Mouse (Mus musculus): ENCODE measurements at regions not wholly inside any gene's neighbourhood (a gene's known extent, or its start where the extent isn't known, plus 50 kb on each side); places are given as distances from the start of the nearest gene placed in this dataset.

- WGBS (ENCODE audit: insufficient replicate concordance), result 67% methylated on average over 6 of the region's 6 CpGs
- H3K4me3 ChIP-seq (replicated peaks), result no peak overlapping the region
- H3K4me1 ChIP-seq (replicated peaks), result peaks cover 3% of the 10 kb centered on the region; the same call in 1 of the 2 replicates
- no peak for ATAC-seq (ENCODE audit: low read depth)
- no peaks in the 10 kb centered on the region for H3K27me3 ChIP-seq
- H3K4me2 ChIP-seq, result no peak overlapping the region
- H3K9me3 ChIP-seq (replicated peaks), result no peaks in the 10 kb centered on the region
- no peaks in the 10 kb centered on the region for H3K36me3 ChIP-seq
- H3K9ac ChIP-seq, result no peak overlapping the region
- no peak for DNase-seq
- H3K27ac ChIP-seq, result no peak overlapping the region
Observed at GRCm38 (mm10) chr8:10760231-10760630, 248.0 kb downstream of the Irs2 start.

- no peak for ATAC-seq (ENCODE audit: low read depth)
- WGBS (ENCODE audit: insufficient replicate concordance), result 67% methylated on average over 4 of the region's 4 CpGs
- DNase-seq, result no peak
- H3K36me3 ChIP-seq, result no peaks in the 10 kb centered on the region
- no peak overlapping the region for H3K4me2 ChIP-seq
- H3K4me3 ChIP-seq (replicated peaks), result no peak overlapping the region
- no peak overlapping the region for H3K27ac ChIP-seq
- H3K4me1 ChIP-seq (replicated peaks), result peaks cover 3% of the 10 kb centered on the region; the same call in 1 of the 2 replicates
- no peaks in the 10 kb centered on the region for H3K27me3 ChIP-seq
- H3K9me3 ChIP-seq (replicated peaks), result no peaks in the 10 kb centered on the region
- no peak overlapping the region for H3K9ac ChIP-seq
Observed at GRCm38 (mm10) chr8:10758151-10758550, 250.1 kb downstream of the Irs2 start.

- no peak overlapping the region for H3K4me2 ChIP-seq
- H3K4me1 ChIP-seq (replicated peaks), result no peaks in the 10 kb centered on the region
- 64% methylated on average over 4 of the region's 4 CpGs for WGBS (ENCODE audit: insufficient replicate concordance)
- no peak overlapping the region for H3K27ac ChIP-seq
- no peak overlapping the region for H3K9ac ChIP-seq
- H3K4me3 ChIP-seq (replicated peaks), result no peak overlapping the region
- no peaks in the 10 kb centered on the region for H3K27me3 ChIP-seq
- ATAC-seq (ENCODE audit: low read depth), result no peak
- H3K9me3 ChIP-seq (replicated peaks), result no peaks in the 10 kb centered on the region
- no peak for DNase-seq
- H3K36me3 ChIP-seq, result no peaks in the 10 kb centered on the region
Observed at GRCm38 (mm10) chr8:10754986-10755308, 253.3 kb downstream of the Irs2 start.

GRCm38 (mm10) chr8:10754232-10754985 lies 253.8 kb downstream of the Irs2 start:
- H3K36me3 ChIP-seq, result no peaks in the 10 kb centered on the region
- H3K27me3 ChIP-seq, result no peaks in the 10 kb centered on the region
- no peak overlapping the region for H3K27ac ChIP-seq
- no peaks in the 10 kb centered on the region for H3K4me1 ChIP-seq (replicated peaks)
- H3K4me2 ChIP-seq, result no peak overlapping the region
- ATAC-seq (ENCODE audit: low read depth), result no peak
- H3K9me3 ChIP-seq (replicated peaks), result no peaks in the 10 kb centered on the region
- H3K9ac ChIP-seq, result no peak overlapping the region
- 55% methylated on average over 13 of the region's 13 CpGs for WGBS (ENCODE audit: insufficient replicate concordance)
- DNase-seq, result no peak
- no peak overlapping the region for H3K4me3 ChIP-seq (replicated peaks)

- Histone ChIP-seq H3K9me3 (replicated peaks) (no peaks in the 10 kb centered on the region), H3K4me1 (replicated peaks) (no peaks in the 10 kb centered on the region), H3K36me3 (no peaks in the 10 kb centered on the region), H3K27ac (no peak overlapping the region), H3K9ac (no peak overlapping the region), H3K27me3 (no peaks in the 10 kb centered on the region), H3K4me3 (replicated peaks) (no peak overlapping the region), H3K4me2 (no peak overlapping the region)
- ATAC-seq (ENCODE audit: low read depth) (no peak), DNase-seq (no peak)
- whole genome bisulfite sequencing (ENCODE audit: insufficient replicate concordance), result 56% methylated on average over 6 of the region's 6 CpGs
Observed at GRCm38 (mm10) chr8:10753056-10753455, 255.2 kb downstream of the Irs2 start.

GRCm38 (mm10) chr8:10747150-10747549 lies 261.1 kb downstream of the Irs2 start:
- no peak for DNase-seq

GRCm38 (mm10) chr8:10743241-10743640 lies 265.0 kb downstream of the Irs2 start:
- 59% methylated on average over 6 of the region's 6 CpGs for WGBS (ENCODE audit: insufficient replicate concordance)

More at GRCm38 (mm10) chr8:10747150-10747549, 261.1 kb downstream of the Irs2 start:
- Histone ChIP-seq H3K27me3 (no peaks in the 10 kb centered on the region), H3K4me2 (no peak overlapping the region), H3K4me1 (replicated peaks) (no peaks in the 10 kb centered on the region), H3K9ac (no peak overlapping the region), H3K36me3 (no peaks in the 10 kb centered on the region), H3K27ac (no peak overlapping the region), H3K9me3 (replicated peaks) (no peaks in the 10 kb centered on the region), H3K4me3 (replicated peaks) (no peak overlapping the region)
- 57% methylated on average over 2 of the region's 2 CpGs for WGBS (ENCODE audit: insufficient replicate concordance)
- no peak for ATAC-seq (ENCODE audit: low read depth)

GRCm38 (mm10) chr8:10740837-10741236 lies 267.4 kb downstream of the Irs2 start:
- H3K27ac ChIP-seq, result no peak overlapping the region
- no peak for ATAC-seq (ENCODE audit: low read depth)
- H3K9me3 ChIP-seq (replicated peaks), result no peaks in the 10 kb centered on the region
- H3K4me1 ChIP-seq (replicated peaks), result no peaks in the 10 kb centered on the region
- no peak overlapping the region for H3K9ac ChIP-seq
- H3K36me3 ChIP-seq, result no peaks in the 10 kb centered on the region
- 49% methylated on average over 3 of the region's 3 CpGs for WGBS (ENCODE audit: insufficient replicate concordance)
- no peaks in the 10 kb centered on the region for H3K27me3 ChIP-seq
- no peak overlapping the region for H3K4me3 ChIP-seq (replicated peaks)
- no peak for DNase-seq
- H3K4me2 ChIP-seq, result no peak overlapping the region

More at GRCm38 (mm10) chr8:10743241-10743640, 265.0 kb downstream of the Irs2 start:
- H3K4me2 ChIP-seq, result no peak overlapping the region
- no peaks in the 10 kb centered on the region for H3K4me1 ChIP-seq (replicated peaks)
- ATAC-seq (ENCODE audit: low read depth) (no peak), DNase-seq (no peak)
- no peak overlapping the region for H3K27ac ChIP-seq
- no peaks in the 10 kb centered on the region for H3K9me3 ChIP-seq (replicated peaks)
- H3K27me3 ChIP-seq, result no peaks in the 10 kb centered on the region
- H3K4me3 ChIP-seq (replicated peaks), result no peak overlapping the region
- no peaks in the 10 kb centered on the region for H3K36me3 ChIP-seq
- H3K9ac ChIP-seq, result no peak overlapping the region

GRCm38 (mm10) chr8:10738486-10739081 lies 269.7 kb downstream of the Irs2 start:
- ATAC-seq (ENCODE audit: low read depth) (no peak), DNase-seq (no peak)
- no peak overlapping the region for H3K4me3 ChIP-seq (replicated peaks)
- H3K27ac ChIP-seq, result no peak overlapping the region
- H3K4me1 ChIP-seq (replicated peaks), result no peaks in the 10 kb centered on the region
- no peaks in the 10 kb centered on the region for H3K36me3 ChIP-seq
- H3K9me3 ChIP-seq (replicated peaks), result no peaks in the 10 kb centered on the region
- WGBS (ENCODE audit: insufficient replicate concordance), result 61% methylated on average over 11 of the region's 11 CpGs
- H3K9ac ChIP-seq, result no peak overlapping the region
- no peaks in the 10 kb centered on the region for H3K27me3 ChIP-seq
- H3K4me2 ChIP-seq, result no peak overlapping the region

- Histone ChIP-seq H3K27ac (no peak overlapping the region), H3K9me3 (replicated peaks) (no peaks in the 10 kb centered on the region), H3K27me3 (no peaks in the 10 kb centered on the region), H3K36me3 (no peaks in the 10 kb centered on the region), H3K4me2 (no peak overlapping the region), H3K9ac (no peak overlapping the region), H3K4me1 (replicated peaks) (no peaks in the 10 kb centered on the region), H3K4me3 (replicated peaks) (no peak overlapping the region)
- 52% methylated on average over 4 of the region's 4 CpGs for WGBS (ENCODE audit: insufficient replicate concordance)
- no peak for ATAC-seq (ENCODE audit: low read depth)
- DNase-seq, result no peak
Observed at GRCm38 (mm10) chr8:10734746-10735145, 273.5 kb downstream of the Irs2 start.

GRCm38 (mm10) chr8:10723332-10723731 lies 284.9 kb downstream of the Irs2 start:
- ATAC-seq (ENCODE audit: low read depth), result no peak
- 35% methylated on average over 2 of the region's 2 CpGs for WGBS (ENCODE audit: insufficient replicate concordance)
- 0 out of 2 replicates have a peak, but pooled peaks cover 3% of the 10 kb centered on the region for H3K4me1 ChIP-seq (replicated peaks)

GRCm38 (mm10) chr8:10722742-10723141 lies 285.5 kb downstream of the Irs2 start:
- Histone ChIP-seq H3K9ac (no peak overlapping the region), H3K4me2 (no peak overlapping the region), H3K27me3 (no peaks in the 10 kb centered on the region), H3K4me1 (replicated peaks) (0 out of 2 replicates have a peak, but pooled peaks cover 3% of the 10 kb centered on the region), H3K36me3 (no peaks in the 10 kb centered on the region), H3K9me3 (replicated peaks) (no peaks in the 10 kb centered on the region), H3K27ac (no peak overlapping the region), H3K4me3 (replicated peaks) (no peak overlapping the region)
- no peak for ATAC-seq (ENCODE audit: low read depth)
- WGBS (ENCODE audit: insufficient replicate concordance), result 54% methylated on average over 4 of the region's 4 CpGs
- no peak for DNase-seq

More at GRCm38 (mm10) chr8:10723332-10723731, 284.9 kb downstream of the Irs2 start:
- Histone ChIP-seq H3K9ac (no peak overlapping the region), H3K36me3 (no peaks in the 10 kb centered on the region), H3K27ac (no peak overlapping the region), H3K27me3 (no peaks in the 10 kb centered on the region), H3K9me3 (replicated peaks) (no peaks in the 10 kb centered on the region), H3K4me3 (replicated peaks) (no peak overlapping the region), H3K4me2 (no peak overlapping the region)
- no peak for DNase-seq

Measured in liver, embryonic 13.5 days (tissue).